Mouse (Mus musculus): ENCODE measurements at regions not wholly inside any gene's neighbourhood (a gene's known extent, or its start where the extent isn't known, plus 50 kb on each side); places are given as distances from the start of the nearest gene placed in this dataset.

DNA sequence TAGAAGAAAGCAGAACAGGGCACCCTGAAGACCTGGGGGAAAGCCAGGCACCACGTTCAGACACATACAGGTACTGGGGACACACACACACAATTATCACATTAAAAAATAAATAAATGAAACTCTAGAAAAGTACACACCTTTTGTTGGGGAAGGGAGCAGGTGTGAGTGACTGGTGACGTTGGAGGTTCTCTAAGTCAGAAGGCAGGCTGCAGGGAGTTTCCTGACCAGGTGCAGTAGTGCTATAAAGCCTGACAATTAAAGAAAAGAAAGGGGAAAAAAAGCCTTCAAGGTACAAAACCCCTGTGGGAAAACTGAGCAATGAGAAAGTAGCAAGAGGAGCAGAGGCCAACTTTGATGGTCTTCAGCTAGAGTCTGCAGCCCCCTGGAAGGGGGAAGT is 145.1 kb upstream of the Nfe2l3 start:
- TF ChIP-seq CTCF (IDR thresholded peaks at IDR 0.05; ENCODE audit: control insufficient read depth, insufficient read depth, low read length) (no peak), POLR2A (IDR thresholded peaks at IDR 0.05; ENCODE audit: borderline replicate concordance, control insufficient read depth, low read depth, low read length) (no peak)

Data from bone marrow, adult 2 months (tissue).